Mouse (Mus musculus) lung, postnatal 0 days (tissue): Measurements from ENCODE around the gene Ikzf4. TPM values are rescaled to one million over a fixed set of nuclear protein-coding genes. Genes with fewer than 3 reads are reported as not detected.

Source experiments
- ATAC-seq: fragments of 200-750 bp; cut with Nextera tagmentation; 2 replicates; pipeline ENCODE4 v1.8.0; 2017; ENCODE audit warnings: moderate library complexity
- DNase-seq: peaks from one replicate; pipeline ENCODE4 v3.0.0-alpha.2; 2016; ENCODE audit warnings: low spot score
- H3K27ac ChIP-seq: fragments of 300-500 bp; sonication (generic); 2 replicates; pipeline ENCODE4 v1.5.1; 2014; ENCODE audit warnings: antibody characterized with exemption, mild to moderate bottlenecking, low read length, mixed read lengths
- H3K27me3 ChIP-seq: fragments of 300-500 bp; sonication (generic); replicated peaks from 2 replicates; pipeline ENCODE4 v1.6.1; 2014; ENCODE audit warnings: low read length, mixed read lengths; ENCODE audit not compliant: insufficient read depth
- H3K36me3 ChIP-seq: fragments of 300-500 bp; sonication (generic); 2 replicates; pipeline ENCODE4 v1.6.1; 2014; ENCODE audit warnings: low read length, mixed read lengths; ENCODE audit not compliant: insufficient read depth
- H3K4me1 ChIP-seq: fragments of 300-500 bp; sonication (generic); 2 replicates; pipeline ENCODE4 v1.6.1; 2014; ENCODE audit warnings: antibody characterized with exemption, low read depth, low read length, mixed read lengths; ENCODE audit not compliant: insufficient read depth
- H3K4me2 ChIP-seq: fragments of 300-500 bp; sonication (generic); replicated peaks from 2 replicates; pipeline ENCODE4 v1.6.1; 2014; ENCODE audit warnings: low read depth, mild to moderate bottlenecking, low read length, moderate library complexity, mixed read lengths
- H3K4me3 ChIP-seq: fragments of 300-500 bp; sonication (generic); 2 replicates; pipeline ENCODE4 v1.5.1; 2014; ENCODE audit warnings: low read depth, low read length
- H3K9ac ChIP-seq: fragments of 300-500 bp; sonication (generic); replicated peaks from 2 replicates; pipeline ENCODE4 v1.6.1; 2014; ENCODE audit warnings: low read depth, mild to moderate bottlenecking
- H3K9me3 ChIP-seq: fragments of 300-500 bp; sonication (generic); 2 replicates; pipeline ENCODE4 v1.6.1; 2016; ENCODE audit warnings: low read length, mixed read lengths
- CTCF ChIP-seq: IDR thresholded peaks from 2 replicates; pipeline ENCODE4 v1.5.1; 2016; ENCODE audit warnings: antibody characterized with exemption, mild to moderate bottlenecking
- EP300 ChIP-seq: IDR thresholded peaks from 2 replicates; pipeline ENCODE4 v1.6.1; 2016; ENCODE audit warnings: antibody characterized with exemption, mild to moderate bottlenecking, control low read depth
- WGBS: fragments of 180-500 bp; shearing (Covaris S2); extraction: QIAGEN DNeasy Blood & Tissue Kit; methylation state at CpG from one replicate; pipeline ENCODE4 v1.1.7; 2014; 5-methylcytosine and 5-hydroxymethylcytosine counted together
- polyA plus RNA-seq: library from polyadenylated mRNA; unstranded; fragments of >200 nt; fragmentation: Nextera tagmentation; extraction: Ambion mirVana; gene quantifications from 2 replicates; pipeline ENCODE4 v1.2.1, GENCODE M21; 2015

The Ikzf4 gene
- polyA plus RNA-seq, 1 experiment from 2014 or later, result 1.3 TPM

DNA sequence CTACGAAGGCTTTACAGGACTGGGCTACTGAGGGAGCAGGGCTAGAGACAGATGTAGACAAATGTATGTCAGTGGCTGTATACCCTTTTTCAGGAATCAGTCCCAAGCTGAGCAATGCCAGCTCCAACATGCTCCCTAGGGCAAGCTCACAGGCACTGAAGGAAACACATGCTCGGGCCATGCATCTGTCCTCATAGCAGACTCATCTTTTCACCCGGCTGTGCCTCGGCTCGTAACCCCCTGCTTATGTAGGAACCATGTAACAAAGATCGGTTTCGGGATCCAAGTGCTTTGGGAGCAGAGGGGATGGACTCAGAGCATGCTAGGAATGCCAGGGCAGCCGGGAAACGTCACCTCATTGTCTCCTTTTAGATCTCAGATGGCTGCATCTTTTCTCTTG, 13.7 kb upstream of the Ikzf4 start:
- Histone ChIP-seq H3K27me3 (no peaks in the 10 kb centered on the region), H3K4me3 (no peak overlapping the region), H3K4me1 (no peaks in the 10 kb centered on the region), H3K27ac (no peak overlapping the region), H3K9ac (0 out of 2 replicates have a peak overlapping the region, but pooled peaks have one; percentile 9), H3K36me3 (no peaks in the 10 kb centered on the region), H3K9me3 (no peaks in the 10 kb centered on the region), H3K4me2 (no peak overlapping the region)
- TF ChIP-seq CTCF, result no peak
- TF ChIP-seq EP300, result no peak
- DNase-seq (no peak), ATAC-seq (no peak)
- 39% methylated on average over 9 of the region's 9 CpGs for WGBS

DNA sequence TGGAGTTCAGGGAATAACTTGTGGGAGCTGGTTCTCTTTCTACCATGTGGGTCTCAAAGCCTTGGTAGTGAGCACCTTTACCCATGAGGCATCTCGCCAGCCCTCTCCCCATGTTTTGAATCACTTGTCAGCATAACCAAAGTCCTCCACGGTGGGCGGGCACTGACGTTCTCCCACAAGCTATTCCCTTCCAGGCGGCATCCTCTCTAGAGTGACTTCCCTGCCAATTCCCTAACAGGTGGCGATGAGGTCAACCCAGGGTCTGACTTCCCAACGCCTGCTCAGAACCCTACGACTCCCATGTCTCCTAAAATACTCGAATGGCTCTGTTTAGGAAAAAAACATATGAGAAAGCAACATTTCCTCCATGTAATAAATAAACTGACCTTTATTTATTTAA, 12.1 kb upstream of the Ikzf4 start:
- Histone ChIP-seq H3K27me3 (no peaks in the 10 kb centered on the region), H3K4me2 (no peak overlapping the region), H3K4me1 (no peaks in the 10 kb centered on the region), H3K9me3 (no peaks in the 10 kb centered on the region), H3K27ac (no peak overlapping the region), H3K36me3 (no peaks in the 10 kb centered on the region), H3K9ac (no peak overlapping the region), H3K4me3 (no peak overlapping the region)
- 50% methylated on average over 9 of the region's 9 CpGs for WGBS
- no peak for TF ChIP-seq CTCF
- no peak for TF ChIP-seq EP300
- no peak for ATAC-seq
- DNase-seq, result no peak

DNA sequence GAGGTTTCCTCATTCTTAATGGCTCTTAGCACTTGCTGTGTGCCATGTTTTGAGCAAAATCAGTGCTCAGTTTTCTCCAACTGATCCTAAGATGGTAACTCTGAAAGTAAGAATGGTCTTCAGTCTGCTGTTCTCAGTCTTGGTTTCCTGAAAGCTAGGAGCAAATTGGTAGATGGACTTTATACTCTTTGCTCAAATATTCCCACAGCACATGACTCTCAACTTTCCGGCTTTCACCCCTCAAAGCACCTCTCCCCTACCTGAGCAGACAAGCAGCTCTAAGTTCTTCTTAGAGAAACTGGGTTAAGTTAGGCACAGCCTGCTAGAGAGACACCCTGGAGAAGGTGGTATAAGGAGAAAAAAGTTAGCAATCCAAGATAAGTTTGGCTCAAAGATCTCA, 10.9 kb upstream of the Ikzf4 start:
- 67% methylated on average over 1 of the region's 1 CpGs for WGBS
- H3K27me3 ChIP-seq, result no peaks in the 10 kb centered on the region

DNA sequence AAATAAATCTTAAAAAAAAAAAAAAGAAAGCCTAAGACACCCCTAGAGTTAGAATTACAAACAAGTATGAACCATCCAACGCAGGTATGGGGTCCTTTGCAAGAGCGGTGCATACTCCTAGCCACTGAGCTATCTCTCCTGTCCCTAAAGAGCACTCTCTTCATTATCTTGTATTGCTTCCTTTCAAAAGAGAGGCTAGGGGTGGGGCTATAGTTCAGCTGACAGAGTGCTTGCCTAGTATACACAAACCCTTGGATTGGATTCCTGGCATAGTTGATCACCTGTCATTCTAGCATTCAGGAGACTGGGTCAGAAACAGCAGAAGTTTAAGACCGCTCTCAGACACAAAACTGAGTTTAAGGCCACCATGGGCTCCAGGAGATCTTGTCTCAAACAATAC, 9.5 kb upstream of the Ikzf4 start:
- Histone ChIP-seq H3K4me2 (no peak overlapping the region), H3K4me3 (no peak overlapping the region), H3K9ac (no peak overlapping the region), H3K4me1 (no peaks in the 10 kb centered on the region), H3K9me3 (no peaks in the 10 kb centered on the region), H3K36me3 (no peaks in the 10 kb centered on the region), H3K27ac (no peak overlapping the region), H3K27me3 (no peaks in the 10 kb centered on the region)
- DNase-seq, result peak; percentile 23
- 47% methylated on average over 3 of the region's 3 CpGs for WGBS
- no peak; the same call in 1 of the 2 replicates for ATAC-seq
- TF ChIP-seq CTCF, result no peak
- TF ChIP-seq EP300, result no peak

More for the DNA sequence above, 10.9 kb upstream of the Ikzf4 start:
- Histone ChIP-seq H3K4me2 (no peak overlapping the region), H3K4me1 (no peaks in the 10 kb centered on the region), H3K36me3 (no peaks in the 10 kb centered on the region), H3K4me3 (no peak overlapping the region), H3K27ac (no peak overlapping the region), H3K9me3 (no peaks in the 10 kb centered on the region), H3K9ac (no peak overlapping the region)
- no peak for DNase-seq
- ATAC-seq, result no peak
- no peak for TF ChIP-seq EP300
- no peak for TF ChIP-seq CTCF

DNA sequence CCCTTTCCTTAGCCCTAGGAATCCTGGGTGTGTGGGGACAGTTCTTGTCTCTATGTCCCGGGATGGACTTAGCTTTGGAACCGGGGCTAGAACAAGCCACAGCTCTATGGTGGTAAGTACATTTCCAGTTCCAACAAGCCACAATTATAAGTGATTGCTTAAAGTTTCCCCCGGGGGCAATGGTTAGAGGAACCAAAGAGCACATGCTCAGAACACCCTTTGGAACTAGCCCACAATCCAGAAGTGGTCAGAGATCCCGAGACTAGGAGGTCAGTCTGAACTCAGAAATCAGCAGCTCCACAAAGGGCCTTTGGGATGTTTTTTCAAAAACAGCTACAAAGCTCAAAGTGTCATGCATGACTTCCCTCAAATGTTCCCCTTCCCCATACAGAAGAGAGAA, 8.1 kb upstream of the Ikzf4 start:
- no peak overlapping the region for H3K27ac ChIP-seq
- no peak overlapping the region for H3K9ac ChIP-seq

DNA sequence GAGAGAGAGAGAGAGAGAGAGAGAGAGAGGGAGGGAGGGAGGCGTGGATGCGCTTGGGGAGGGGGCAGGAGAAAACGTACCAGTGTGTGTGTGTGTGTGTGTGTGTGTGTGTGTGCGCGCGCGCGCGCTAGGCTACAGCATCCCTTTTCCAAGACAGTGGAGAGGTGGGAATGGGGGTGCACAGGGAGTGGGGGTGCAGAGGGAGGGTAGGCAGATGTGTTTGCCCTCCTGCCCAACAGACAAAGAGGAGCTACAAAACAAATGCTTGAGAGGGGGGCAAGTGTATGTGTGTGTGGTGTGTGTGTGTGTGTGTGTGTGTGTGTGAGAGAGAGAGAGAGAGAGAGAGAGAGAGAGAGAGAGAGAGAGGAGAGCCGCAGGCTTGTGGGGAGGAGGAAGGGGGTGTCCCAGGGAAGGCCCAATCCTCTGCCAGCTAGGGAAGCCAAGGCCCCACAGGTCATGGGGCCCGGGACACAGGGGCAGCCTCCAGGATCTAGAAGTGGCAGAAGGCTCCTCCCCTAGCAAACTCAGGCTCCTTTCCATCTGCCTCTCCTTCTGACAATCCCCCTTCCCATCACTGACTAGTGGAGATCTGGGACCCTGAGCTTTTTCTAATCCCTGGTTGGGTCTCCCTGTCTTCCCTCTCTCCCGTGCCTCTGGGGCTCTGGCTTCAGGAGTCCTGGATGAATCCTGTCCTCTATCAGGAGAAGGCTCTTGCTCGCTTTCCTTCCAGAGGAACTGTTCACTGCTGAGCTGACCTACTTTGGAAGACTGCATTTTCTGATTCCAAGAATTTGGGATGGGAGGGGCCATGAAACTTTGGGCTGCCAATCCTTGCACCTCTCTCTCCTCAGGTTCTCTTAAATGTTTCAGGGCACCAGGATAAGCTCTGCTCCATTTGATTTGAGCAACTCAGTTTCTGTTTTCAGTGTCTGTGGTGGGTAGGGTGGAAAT, 623 bp upstream of the Ikzf4 start:
- no peak for TF ChIP-seq EP300
- no peak for TF ChIP-seq CTCF
- H3K4me1 ChIP-seq, result no peaks in the 10 kb centered on the region
- H3K27ac ChIP-seq, result no peak overlapping the region
- no peak overlapping the region for H3K9ac ChIP-seq
- H3K4me3 ChIP-seq, result peak overlapping the region; percentile 39; the same call in 1 of the 2 replicates
- no peaks in the 10 kb centered on the region for H3K9me3 ChIP-seq
- peak; percentile 36 for DNase-seq
- ATAC-seq, result peak; percentile 53
- H3K27me3 ChIP-seq, result 0 out of 2 replicates have a peak, but pooled peaks cover 3% of the 10 kb centered on the region
- H3K36me3 ChIP-seq, result no peaks in the 10 kb centered on the region
- H3K4me2 ChIP-seq, result peak overlapping the region; percentile 70
- WGBS, result 5% methylated on average over 9 of the region's 13 CpGs

More for the DNA sequence above, 8.1 kb upstream of the Ikzf4 start:
- TF ChIP-seq EP300, result no peak
- no peak for TF ChIP-seq CTCF
- Histone ChIP-seq H3K4me2 (no peak overlapping the region), H3K27me3 (no peaks in the 10 kb centered on the region), H3K4me1 (no peaks in the 10 kb centered on the region), H3K36me3 (no peaks in the 10 kb centered on the region), H3K9me3 (no peaks in the 10 kb centered on the region), H3K4me3 (no peak overlapping the region)
- WGBS, result 56% methylated on average over 4 of the region's 4 CpGs
- DNase-seq (no peak), ATAC-seq (no peak)
